Mouse (Mus musculus) G1E (cell line): Measurements from ENCODE around the gene Grid2.

Experiments used
- CTCF ChIP-seq: IDR thresholded peaks from 2 replicates; pipeline ENCODE4 v1.5.1; 2012; ENCODE audit warnings: low read depth, low read length, inconsistent platforms, mixed read lengths
- GATA1 ChIP-seq: IDR thresholded peaks from 2 replicates; pipeline ENCODE4 v1.6.1; 2012; ENCODE audit warnings: borderline replicate concordance, low read length, inconsistent platforms, mixed read lengths
- POLR2AphosphoS5 ChIP-seq: IDR thresholded peaks from 2 replicates; pipeline ENCODE4 v1.6.1; 2012; ENCODE audit warnings: low read depth, low read length, inconsistent platforms; ENCODE audit not compliant: insufficient replicate concordance
- TAL1 ChIP-seq: conservative IDR thresholded peaks from 2 replicates; pipeline ENCODE4 v1.6.1; 2012; ENCODE audit warnings: low read depth, low read length, inconsistent platforms, mixed read lengths

DNA sequence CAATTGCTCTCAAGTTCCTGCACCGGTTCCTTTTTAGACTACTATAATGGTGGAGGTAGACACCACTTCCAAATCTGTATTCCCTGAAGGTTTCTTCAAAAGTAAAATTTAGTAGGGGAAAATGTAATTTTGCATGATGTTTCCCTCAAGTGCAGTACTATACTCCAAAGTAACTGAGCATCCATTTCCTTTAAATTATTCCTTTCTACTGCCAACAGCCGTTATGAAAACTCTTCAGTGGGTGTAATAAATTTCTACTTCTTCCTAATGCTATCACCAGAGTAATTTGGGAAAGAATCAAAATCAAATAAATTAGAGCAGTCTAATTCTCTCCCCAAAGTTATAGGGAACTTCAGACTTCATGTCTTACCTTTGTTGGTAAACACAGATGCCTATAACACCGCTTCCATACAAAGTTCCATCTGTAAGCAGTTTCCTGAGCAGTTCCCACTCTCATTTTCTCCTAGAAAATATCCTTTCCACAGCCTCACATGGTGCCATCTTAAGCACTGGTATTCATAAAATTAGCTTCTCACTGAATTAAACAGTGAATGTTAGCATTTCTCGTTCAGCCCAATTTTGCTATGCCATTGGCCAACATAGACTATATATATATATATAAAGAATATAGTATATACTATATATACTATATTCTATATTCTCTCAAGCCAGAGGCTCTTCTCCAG lies 1142.9 kb downstream of the Grid2 start:
- TF ChIP-seq CTCF (no peak), TAL1 (no peak), POLR2AphosphoS5 (no peak), GATA1 (no peak)
